Mouse (Mus musculus) common myeloid progenitor, adult 5-6 weeks (primary cell): ENCODE results near the gene Izumo2. TPM values are rescaled to one million over a fixed set of nuclear protein-coding genes. Genes with fewer than 3 reads are reported as not detected.
"Not testable (repeated sequence)": the region's sequence is repeated elsewhere in the genome, so short reads cannot be mapped to it uniquely, and the experiment has no call there.

ENCODE experiments used
- ATAC-seq: replicated peaks from 2 replicates; pipeline ENCODE4 v1.8.0; 2016; ENCODE audit warnings: low read depth, mild to moderate bottlenecking, moderate TSS enrichment, inconsistent platforms; ENCODE audit not compliant: poor library complexity, severe bottlenecking
- total RNA-seq: library from RNA; stranded (forward); fragments of 200-1000, 187-1606 nt; gene quantifications from 2 replicates; pipeline ENCODE4 v1.2.3, GENCODE M21; 2017

Gene Izumo2
- total RNA-seq, 1 experiment from 2014 or later = not detected

- ATAC-seq = peak; percentile 67
Observed at GRCm38 (mm10) chr7:44697191-44697710, 11.3 kb upstream of the Izumo2 start.

- peak; percentile 41 for ATAC-seq
Observed at GRCm38 (mm10) chr7:44697980-44698379, 10.6 kb upstream of the Izumo2 start.

DNA sequence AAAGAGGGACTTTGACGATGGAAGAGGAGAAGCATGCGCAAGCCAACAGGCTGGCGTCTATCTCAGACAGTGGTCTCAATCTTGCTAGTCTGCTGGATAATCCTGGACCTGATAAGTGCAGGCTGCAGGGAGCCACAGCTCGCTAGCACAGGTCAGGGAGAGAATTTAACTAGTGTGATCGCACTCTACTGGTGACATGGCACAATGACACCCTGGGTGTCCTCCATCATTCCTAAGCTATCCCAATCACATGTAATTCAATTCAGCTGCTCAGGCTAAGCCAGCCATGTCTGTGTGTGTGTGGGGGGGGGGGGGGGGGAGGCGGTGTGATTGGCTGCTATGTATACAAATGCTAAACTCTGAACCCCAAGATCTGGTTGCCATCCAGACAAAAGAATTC, 6.6 kb upstream of the Izumo2 start:
- ATAC-seq = peak; percentile 69

GRCm38 (mm10) chr7:44702985-44703384, 5.6 kb upstream of the Izumo2 start:
- no peak for ATAC-seq

- peak; percentile 46; the same call in 1 of the 2 replicates for ATAC-seq
Observed at GRCm38 (mm10) chr7:44704363-44704762, 4.2 kb upstream of the Izumo2 start.

DNA sequence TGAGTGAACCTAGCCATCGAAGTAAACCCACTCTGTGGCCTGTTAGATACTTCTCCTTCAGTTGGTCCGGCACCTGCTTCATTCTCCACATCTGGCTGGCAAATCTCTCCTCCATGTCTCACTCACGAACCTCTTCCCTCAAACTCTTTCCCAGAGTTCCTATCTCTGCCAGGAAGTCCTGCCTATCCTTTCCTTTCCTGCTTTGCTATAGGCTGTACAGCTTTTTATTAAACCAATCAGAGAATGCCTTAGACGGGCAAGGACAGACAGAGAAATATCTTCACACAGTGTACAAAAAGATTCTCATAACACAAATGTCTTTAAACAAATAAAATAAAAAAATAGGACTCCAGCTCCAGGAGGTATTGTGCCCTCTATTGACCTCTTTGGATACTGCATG, 3.5 kb upstream of the Izumo2 start:
- no peak for ATAC-seq

DNA sequence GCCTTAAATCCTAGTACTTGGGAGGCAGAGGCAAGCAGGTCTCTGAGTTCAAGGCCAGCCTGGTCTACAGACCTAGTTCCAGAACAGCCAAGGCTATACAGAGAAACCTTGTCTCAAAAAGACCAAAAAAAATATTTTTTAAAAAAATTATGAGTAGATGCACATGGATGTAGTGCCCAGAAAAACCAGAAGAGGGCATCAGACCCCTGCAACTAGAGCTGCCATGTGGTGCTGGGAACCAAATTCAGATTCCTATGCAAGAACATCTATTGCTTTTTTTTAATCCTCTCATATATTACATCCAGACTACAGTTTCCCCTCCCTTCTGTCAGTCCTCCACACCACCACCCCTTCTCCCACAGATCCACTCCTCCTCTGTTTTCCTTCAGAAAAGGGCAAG, 2.2 kb upstream of the Izumo2 start:
- ATAC-seq = no peak

GRCm38 (mm10) chr7:44707169-44707675, 1.3 kb upstream of the Izumo2 start:
- ATAC-seq = no peak

DNA sequence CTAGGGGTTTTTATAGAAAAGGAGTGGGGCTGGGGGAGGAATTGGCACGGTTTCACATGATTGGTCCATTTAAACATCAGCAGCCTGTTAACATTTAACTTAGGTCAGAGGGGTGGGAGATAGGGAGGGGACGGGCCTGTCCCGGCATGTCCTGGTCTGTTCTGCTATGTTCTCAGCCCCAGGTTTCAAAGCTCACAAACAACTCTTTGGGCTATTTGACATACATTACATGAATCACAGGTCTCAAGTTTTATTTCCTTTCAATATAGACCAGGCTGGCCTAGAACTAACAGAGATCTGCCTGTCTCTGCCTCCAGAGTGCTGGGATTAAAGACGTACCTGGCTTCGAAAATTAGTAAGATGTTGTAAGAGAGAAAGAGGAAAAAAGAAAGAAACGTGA, 449 bp upstream of the Izumo2 start:
- not testable (repeated sequence) for ATAC-seq

GRCm38 (mm10) chr7:44709881-44710280, 1.3 kb downstream of the Izumo2 start:
- ATAC-seq = no peak

- ATAC-seq = no peak
Observed at GRCm38 (mm10) chr7:44722058-44722457, 13.5 kb downstream of the Izumo2 start.

DNA sequence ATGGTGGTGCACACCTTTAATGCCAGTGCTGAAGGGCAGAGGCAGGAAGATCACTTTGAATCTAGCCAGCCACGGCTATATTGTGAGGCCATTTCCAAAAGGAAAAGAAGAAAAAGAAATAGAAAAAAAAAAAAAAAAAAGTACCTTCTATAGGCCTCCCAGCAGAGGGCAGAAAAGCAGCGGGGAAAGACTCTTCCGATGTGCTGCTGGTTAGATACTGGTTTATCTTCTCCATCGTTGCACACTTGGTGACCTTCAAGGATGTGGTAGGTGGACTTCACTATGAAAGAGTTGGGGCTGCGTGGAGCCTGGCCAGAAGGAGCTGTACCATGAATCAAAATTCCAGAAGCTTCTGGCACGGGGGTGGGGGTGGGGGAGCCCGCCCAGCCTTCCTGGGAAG, 15.8 kb downstream of the Izumo2 start:
- ATAC-seq = 0 out of 2 replicates have a peak, but pooled peaks have one; percentile 8

DNA sequence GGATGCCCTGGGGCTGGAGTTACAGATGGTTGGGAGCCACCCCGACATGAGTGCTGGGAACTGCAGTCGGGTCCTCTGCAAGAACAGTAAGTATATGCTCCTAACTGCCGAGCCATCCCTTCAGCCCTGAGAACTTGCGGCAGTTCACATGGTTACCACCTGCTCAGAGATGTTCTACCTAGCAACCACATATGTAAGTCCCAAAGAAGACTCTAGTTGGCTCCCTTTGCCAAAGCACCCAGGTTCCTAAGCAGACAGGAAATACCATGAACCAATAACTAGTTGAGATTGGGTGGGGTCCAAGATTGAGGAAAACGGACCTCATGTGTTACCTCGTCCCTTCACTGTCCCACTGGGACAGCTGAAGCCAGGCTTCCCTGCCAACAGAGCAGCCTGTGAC, 17.8 kb downstream of the Izumo2 start:
- 0 out of 2 replicates have a peak, but pooled peaks have one; percentile 18 for ATAC-seq

- no peak for ATAC-seq
Observed at GRCm38 (mm10) chr7:44727151-44727550, 18.6 kb downstream of the Izumo2 start.

DNA sequence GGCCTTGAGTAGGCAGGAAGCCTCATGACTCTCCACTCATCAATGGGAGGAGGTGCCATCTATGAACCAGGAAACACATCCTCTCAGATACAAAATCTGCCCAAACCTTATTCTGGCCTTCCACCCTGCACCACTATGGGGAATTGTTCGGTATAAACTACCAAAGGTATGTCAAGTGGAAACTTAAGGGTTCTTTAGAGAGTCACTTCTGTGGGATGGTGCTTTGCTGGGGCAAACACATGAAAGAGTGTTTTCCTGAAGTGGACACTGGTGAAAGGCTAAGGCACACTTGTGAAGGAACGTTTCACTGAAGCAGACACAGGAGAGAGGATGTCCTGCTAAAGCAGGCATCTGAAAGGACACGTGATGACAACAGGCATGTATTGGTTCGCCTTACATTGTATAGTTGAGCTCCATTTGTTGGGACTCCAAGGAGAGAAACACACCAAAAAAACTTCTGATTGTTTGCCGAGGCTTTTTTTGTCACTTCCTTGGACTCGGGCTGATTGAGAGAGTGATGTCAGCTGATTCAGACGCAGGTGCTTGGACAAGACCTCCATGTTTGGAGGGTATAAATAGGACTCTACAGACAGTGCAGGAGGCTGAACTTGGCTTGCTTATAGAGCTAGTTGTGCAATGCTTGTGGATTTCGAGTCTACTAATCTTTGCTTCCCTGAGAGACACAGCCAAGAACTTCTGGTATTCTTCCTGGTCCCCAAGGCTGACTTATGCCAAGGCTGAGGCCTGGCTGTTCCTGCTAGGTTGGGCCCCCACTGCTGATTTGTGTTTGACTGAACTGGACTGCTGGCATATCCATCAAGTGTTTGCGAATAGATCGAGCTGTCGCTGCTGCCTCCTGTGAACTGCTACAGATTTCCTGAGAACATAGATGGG, 19.8 kb downstream of the Izumo2 start:
- ATAC-seq = no peak

DNA sequence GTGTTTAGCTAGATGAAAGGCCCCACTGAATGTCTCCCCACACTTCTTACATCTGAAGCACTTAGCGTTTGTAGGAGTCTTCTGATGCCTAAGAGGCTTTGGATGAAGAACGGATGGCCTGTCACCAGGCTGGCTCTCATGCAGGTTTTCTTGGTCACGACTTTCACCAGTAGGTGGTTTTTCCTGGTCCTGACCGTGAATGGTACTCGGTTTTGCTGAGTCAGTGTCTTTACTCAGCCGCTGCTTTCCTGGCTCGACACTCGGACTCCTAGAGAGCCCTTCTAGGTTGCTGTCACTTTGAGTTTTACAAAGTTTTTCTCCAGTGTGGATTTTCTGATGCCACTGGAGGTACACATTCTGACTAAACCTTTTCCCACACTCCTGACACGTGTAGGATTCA, 25.2 kb downstream of the Izumo2 start:
- ATAC-seq = no peak

DNA sequence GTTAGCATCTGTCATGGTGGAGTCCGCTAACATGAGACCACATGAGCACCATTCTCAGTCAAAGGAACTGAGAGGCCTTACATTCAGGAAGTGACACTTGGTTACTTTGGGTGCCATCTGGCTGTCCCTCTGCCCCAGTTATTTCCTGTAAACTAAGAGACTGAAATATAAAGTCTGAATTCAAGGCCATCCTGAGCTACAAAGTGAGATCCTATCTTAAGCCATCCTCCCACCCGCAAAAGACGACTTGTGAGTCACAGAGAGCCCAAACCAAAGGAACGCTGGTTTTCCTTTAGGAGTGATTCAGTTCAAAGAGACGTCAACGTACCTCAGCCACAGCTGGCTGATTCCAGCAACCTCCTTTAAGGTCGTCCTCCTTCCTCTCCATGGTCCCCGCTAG, 32.8 kb downstream of the Izumo2 start:
- ATAC-seq = no peak

- no peak for ATAC-seq
Observed at GRCm38 (mm10) chr7:44744270-44744669, 35.7 kb downstream of the Izumo2 start.

GRCm38 (mm10) chr7:44745076-44745475, 36.5 kb downstream of the Izumo2 start:
- peak; percentile 68 for ATAC-seq

DNA sequence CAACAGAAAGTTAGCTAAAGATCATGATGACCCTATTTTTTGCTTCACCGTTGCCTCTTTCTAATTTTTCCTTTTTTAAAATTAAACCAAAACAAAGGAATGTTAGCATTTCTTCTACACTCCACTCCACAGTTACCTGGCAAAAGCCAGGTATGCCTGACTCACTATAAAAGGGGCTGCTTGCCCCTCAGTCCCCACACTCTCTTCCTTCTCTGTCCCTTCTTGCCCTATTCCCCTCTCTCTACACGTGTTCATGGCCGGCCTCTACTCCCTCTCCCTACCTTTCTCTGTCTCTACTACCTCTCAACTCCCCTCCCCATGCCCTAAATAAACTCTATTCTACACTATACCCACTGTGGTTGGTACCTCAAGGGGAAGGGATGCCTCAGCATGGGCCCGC, 38.6 kb downstream of the Izumo2 start:
- no peak for ATAC-seq
